Mouse (Mus musculus) embryonic fibroblast, embryonic 13.5 days (primary cell): ENCODE measurements at regions not wholly inside any gene's neighbourhood (a gene's known extent, or its start where the extent isn't known, plus 50 kb on each side); places are given as distances from the start of the nearest gene placed in this dataset.

Source experiments
- H3K27ac ChIP-seq: 2 replicates; pipeline ENCODE4 v1.5.1; 2012; ENCODE audit warnings: low read length, control low read depth, inconsistent platforms; ENCODE audit not compliant: insufficient read depth
- H3K4me1 ChIP-seq: 2 replicates; pipeline ENCODE4 v1.6.1; 2011; ENCODE audit warnings: low read length; ENCODE audit not compliant: control insufficient read depth, insufficient read depth
- H3K4me3 ChIP-seq: 2 replicates; pipeline ENCODE4 v1.5.1; 2011; ENCODE audit warnings: mild to moderate bottlenecking, control low read depth, low read length; ENCODE audit not compliant: insufficient read depth
- CTCF ChIP-seq: IDR thresholded peaks from 2 replicates; pipeline ENCODE4 v1.5.1; 2011; ENCODE audit warnings: mild to moderate bottlenecking, control low read depth, low read length, moderate library complexity, borderline replicate concordance; ENCODE audit not compliant: insufficient read depth
- POLR2A ChIP-seq: IDR thresholded peaks from 2 replicates; pipeline ENCODE4 v1.6.1; 2011; ENCODE audit warnings: low read depth, mild to moderate bottlenecking, control low read depth, low read length, moderate library complexity

GRCm38 (mm10) chr1:83697422-83697821 lies 289.4 kb upstream of the Sphkap start:
- H3K4me1 ChIP-seq = no peaks in the 10 kb centered on the region

GRCm38 (mm10) chr1:83685221-83685620 lies 277.2 kb upstream of the Sphkap start:
- TF ChIP-seq POLR2A (no peak), CTCF (no peak)
- Histone ChIP-seq H3K4me1 (no peaks in the 10 kb centered on the region), H3K27ac (no peak overlapping the region)

More at GRCm38 (mm10) chr1:83697422-83697821, 289.4 kb upstream of the Sphkap start:
- TF ChIP-seq POLR2A = no peak
- no peak for TF ChIP-seq CTCF
- H3K27ac ChIP-seq = no peak overlapping the region
- H3K4me3 ChIP-seq = no peak overlapping the region

GRCm38 (mm10) chr1:83665326-83665725 lies 257.3 kb upstream of the Sphkap start:
- TF ChIP-seq CTCF = no peak
- TF ChIP-seq POLR2A = no peak
- H3K4me1 ChIP-seq = no peaks in the 10 kb centered on the region
- no peak overlapping the region for H3K27ac ChIP-seq
- H3K4me3 ChIP-seq = no peak overlapping the region

More at GRCm38 (mm10) chr1:83685221-83685620, 277.2 kb upstream of the Sphkap start:
- H3K4me3 ChIP-seq = no peak overlapping the region

- no peaks in the 10 kb centered on the region for H3K4me1 ChIP-seq
- no peak overlapping the region for H3K4me3 ChIP-seq
- no peak overlapping the region for H3K27ac ChIP-seq
- TF ChIP-seq POLR2A (no peak), CTCF (no peak)
Measured at GRCm38 (mm10) chr1:83661808-83662802, 254.1 kb upstream of the Sphkap start.

- Histone ChIP-seq H3K4me1 (no peaks in the 10 kb centered on the region), H3K27ac (no peak overlapping the region), H3K4me3 (no peak overlapping the region)
- no peak for TF ChIP-seq POLR2A
- no peak for TF ChIP-seq CTCF
Measured at GRCm38 (mm10) chr1:83653661-83654060, 245.7 kb upstream of the Sphkap start.

- Histone ChIP-seq H3K4me1 (no peaks in the 10 kb centered on the region), H3K27ac (no peak overlapping the region), H3K4me3 (no peak overlapping the region)
- TF ChIP-seq POLR2A (no peak), CTCF (no peak)
Measured at GRCm38 (mm10) chr1:83645606-83646005, 237.6 kb upstream of the Sphkap start.

- Histone ChIP-seq H3K4me3 (no peak overlapping the region), H3K4me1 (no peaks in the 10 kb centered on the region), H3K27ac (no peak overlapping the region)
- TF ChIP-seq POLR2A = no peak
- TF ChIP-seq CTCF = no peak
Measured at GRCm38 (mm10) chr1:83642656-83643055, 234.7 kb upstream of the Sphkap start.

GRCm38 (mm10) chr1:83636051-83636450 lies 228.1 kb upstream of the Sphkap start:
- no peaks in the 10 kb centered on the region for H3K4me1 ChIP-seq
- no peak for TF ChIP-seq CTCF
- TF ChIP-seq POLR2A = no peak
- H3K4me3 ChIP-seq = no peak overlapping the region
- H3K27ac ChIP-seq = no peak overlapping the region

- no peak overlapping the region for H3K27ac ChIP-seq
- H3K4me1 ChIP-seq = no peaks in the 10 kb centered on the region
- no peak for TF ChIP-seq CTCF
- no peak for TF ChIP-seq POLR2A
- H3K4me3 ChIP-seq = no peak overlapping the region
Measured at GRCm38 (mm10) chr1:83631798-83632197, 223.8 kb upstream of the Sphkap start.

GRCm38 (mm10) chr1:83631394-83631793 lies 223.4 kb upstream of the Sphkap start:
- TF ChIP-seq CTCF = no peak
- no peak for TF ChIP-seq POLR2A
- H3K4me3 ChIP-seq = no peak overlapping the region
- no peak overlapping the region for H3K27ac ChIP-seq
- H3K4me1 ChIP-seq = no peaks in the 10 kb centered on the region

GRCm38 (mm10) chr1:83587258-83587657 lies 179.3 kb upstream of the Sphkap start:
- no peak for TF ChIP-seq CTCF
- no peak for TF ChIP-seq POLR2A
- Histone ChIP-seq H3K4me3 (no peak overlapping the region), H3K27ac (no peak overlapping the region), H3K4me1 (no peaks in the 10 kb centered on the region)
